Mouse (Mus musculus): ENCODE measurements around the gene Nelfcd. TPM values are rescaled to one million over a fixed set of nuclear protein-coding genes. Genes with fewer than 3 reads are reported as not detected.
A peak's percentile ranks its signal among the peaks of the same experiment; 100 is the strongest.

Gene Nelfcd
- polyA plus RNA-seq, 2 experiments from 2014 or later, result 53.4 to 105 TPM

DNA sequence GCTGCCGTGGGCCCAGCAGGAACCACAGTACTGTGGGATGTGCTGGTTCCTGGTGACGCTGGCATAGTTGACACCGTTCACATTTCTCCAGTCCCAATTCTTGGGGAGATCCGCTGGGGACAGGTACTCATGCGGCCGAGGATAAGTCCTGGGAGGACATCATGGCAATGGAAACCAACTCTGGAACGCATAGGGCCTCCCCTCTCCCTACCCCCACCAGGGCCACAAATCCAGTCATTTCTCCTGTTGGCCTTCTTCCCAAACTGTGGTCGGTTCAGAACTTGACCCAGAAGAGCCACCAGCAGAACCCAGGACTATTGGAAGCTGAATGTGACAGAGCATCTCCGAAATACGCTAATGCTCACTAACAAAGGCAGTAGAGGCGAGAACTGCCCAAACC is 22.6 kb downstream of the Nelfcd start:
- no peak for ATAC-seq

DNA sequence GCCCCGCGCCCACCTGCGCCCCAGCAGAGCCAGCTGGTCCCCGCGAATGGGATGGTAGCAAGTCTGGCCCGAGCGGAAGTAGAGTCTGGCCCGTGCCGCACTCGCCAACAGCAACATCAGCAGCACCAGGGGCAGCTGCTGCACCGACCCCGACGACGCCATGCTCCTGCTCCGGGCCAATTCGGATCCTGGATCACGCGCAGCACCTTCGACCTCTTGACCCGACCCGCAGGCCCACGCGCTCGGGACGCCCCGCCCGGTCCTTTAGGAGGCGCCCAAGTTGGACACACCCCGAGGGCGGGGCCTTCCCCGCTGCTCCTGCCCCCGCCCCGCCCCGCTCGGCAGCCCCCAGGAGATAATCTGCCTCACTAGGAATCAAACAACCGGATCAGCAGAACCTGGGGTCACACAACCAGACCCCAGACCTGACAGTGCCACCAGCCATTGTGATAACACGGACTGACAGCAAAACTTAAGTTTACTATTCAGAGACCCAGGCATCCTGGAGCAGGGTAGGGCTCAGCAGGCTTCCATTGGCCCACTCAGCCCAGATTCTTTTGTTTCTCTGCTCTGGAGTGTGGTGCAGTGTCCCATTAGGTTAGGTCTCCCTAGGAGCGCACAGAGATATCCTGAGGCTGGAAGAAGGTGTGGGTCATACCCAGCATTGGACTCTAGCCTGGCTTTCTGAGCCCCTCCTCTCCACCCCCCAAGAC is 23.3 kb downstream of the Nelfcd start, which contains the start of gene Ctsz:
Ctsz (minus strand) TSS at position 303 of the 713 bp plus-strand sequence.
- peak; percentile 72 for ATAC-seq

DNA sequence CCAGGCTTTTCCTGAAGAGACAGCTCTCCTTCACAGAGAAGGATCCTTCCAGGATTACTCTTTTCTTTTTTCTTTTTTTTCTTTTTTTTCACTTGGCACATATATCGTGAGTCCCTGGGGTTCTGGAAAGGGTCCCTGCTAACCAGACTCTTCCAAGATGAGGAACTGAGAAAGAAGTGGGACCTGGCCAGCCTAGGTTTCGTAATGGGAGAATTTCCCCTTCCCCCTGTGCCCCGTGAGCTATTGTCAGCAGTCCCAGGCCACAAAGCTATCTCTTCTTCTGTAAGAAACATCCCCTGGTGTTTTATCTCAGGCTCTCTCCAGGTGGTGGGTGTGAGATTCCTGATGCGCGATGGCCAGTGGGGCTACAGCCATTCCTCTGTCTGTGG is 23.8 kb downstream of the Nelfcd start:
- ATAC-seq, result no peak

DNA sequence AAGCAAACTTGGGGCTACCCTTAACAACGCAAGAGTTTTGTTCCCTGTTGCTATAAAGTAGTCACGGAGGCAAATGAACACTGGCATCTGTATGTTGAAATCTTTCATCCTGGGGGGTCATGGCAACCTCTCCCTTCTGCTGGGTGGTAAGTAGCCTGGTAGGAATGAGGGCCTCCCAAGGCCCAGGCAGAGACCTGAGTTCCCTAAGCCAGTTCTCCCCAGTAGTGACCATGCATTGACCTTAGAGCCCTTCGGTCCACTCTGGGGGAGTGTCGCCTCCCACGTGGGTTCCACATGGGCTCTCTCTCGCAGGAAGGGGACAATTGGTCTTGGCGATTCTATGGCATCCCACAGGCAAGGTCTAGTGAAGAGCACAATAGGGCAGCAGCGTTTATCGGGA is 24.4 kb downstream of the Nelfcd start:
- ATAC-seq, result no peak

DNA sequence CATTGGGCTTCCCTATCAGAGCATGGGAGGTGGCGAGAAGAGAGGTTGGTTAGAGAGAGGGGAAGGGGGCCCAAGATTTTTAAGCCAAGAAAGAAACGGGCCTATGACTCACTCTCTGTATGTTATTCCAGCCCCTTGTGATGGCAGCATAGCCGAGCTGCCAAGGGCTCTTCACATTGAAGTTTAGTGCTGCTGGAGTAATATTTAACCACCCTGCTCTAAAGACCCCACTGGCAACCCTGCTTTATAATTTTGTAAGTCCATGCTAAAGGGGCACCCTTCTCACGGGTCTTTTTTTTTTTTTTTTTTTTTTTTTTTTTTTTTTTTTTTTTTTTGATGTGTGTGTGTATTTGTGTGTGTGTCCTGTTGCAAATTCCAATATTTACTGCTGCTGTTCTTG is 26.3 kb downstream of the Nelfcd start:
- no peak for ATAC-seq

DNA sequence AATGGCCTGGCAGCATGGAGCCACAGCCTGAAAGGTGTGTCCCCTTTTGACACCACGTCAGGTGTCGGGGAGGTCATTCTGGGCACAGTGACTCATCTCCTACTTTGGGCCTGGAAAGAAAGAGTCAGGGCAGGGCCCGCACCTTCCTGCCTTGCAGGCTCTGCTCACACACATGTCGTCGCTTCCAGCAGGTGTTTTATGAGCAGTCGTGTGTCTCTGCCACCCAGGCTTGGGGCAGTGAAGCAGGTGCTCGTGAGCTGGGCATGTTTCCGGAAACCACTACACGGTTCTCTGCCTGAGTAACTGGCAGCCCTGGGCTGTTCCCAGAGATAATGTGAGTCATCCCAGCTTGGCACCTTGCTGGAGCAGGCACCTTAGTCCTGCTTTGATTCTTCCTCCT is 26.9 kb downstream of the Nelfcd start:
- ATAC-seq, result peak; percentile 50

DNA sequence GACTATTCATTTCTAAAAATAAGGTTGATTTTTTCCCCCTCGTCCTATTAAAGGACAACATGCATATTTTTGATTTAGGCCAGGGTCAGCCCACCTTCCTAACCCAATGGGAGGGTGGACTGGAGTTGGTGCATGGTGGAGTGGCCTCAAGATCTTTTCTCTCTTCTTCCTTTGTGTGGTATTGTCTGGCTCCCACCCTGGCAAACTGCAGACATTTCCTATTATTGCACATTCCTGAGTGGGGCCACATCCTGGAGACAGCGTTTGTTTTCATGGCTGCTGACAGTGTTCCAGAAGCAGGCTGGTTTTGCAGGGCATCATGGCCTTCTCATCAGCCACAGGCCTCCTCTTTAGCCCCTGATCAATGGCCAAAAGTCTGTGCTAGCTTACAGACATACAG is 27.4 kb downstream of the Nelfcd start:
- ATAC-seq, result no peak

DNA sequence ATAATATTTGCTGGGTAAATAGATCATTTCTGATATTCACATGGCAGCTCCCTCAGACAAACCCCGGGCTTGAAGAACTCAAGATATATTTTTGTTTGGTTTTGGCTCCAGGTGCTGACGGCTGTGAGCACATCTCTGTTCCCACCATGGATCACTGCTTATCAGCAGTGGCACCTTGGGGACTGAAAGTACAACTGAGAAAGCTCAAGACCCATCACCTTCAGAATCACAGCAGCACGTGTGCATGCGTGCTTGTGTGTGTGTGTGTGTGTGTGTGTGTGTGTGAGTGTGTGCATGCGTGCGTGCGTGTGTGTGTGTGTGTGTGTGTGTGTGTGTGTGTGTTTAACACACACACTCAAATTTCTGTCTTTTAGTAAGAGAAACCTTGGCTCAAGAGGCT is 28.8 kb downstream of the Nelfcd start:
- ATAC-seq, result no peak

DNA sequence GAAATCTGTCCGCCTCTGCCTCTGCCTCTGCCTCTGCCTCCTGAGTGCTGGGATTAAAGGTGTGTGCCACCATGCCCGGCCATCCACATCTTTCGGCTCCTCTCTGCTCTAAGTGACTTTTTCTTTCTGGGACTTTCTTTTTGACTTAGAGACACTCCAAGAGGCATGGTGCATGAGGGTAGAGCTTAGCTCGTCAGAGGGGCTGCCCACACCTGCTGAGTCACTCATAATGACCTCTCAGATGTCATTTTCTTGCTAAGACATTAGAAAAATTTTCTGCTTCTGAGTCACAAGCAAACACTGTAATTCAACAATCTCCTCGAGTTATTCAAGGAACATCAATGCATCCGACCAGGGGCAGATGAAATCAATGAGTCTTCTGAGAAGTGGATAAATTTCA is 29.4 kb downstream of the Nelfcd start:
- no peak for ATAC-seq

DNA sequence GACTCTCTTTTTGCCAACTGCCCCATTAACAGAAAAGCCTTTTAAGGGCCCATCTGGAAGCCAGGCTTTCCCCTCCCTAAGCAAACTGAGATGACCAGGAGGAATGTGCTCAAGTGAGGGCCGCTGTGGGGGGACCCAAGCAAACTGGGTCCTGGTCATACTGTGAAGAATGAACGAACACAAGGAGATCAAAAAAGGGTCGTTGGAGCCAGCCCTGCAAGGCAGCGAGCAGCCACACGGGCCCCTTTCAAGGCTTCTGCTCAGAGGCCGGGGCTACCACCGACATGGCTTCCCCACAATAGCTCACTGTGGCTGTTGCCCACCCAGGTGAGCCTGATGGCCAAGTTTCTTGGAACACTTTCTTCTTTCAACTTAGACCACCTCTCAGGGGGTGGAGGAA is 30.9 kb downstream of the Nelfcd start:
- ATAC-seq, result no peak

DNA sequence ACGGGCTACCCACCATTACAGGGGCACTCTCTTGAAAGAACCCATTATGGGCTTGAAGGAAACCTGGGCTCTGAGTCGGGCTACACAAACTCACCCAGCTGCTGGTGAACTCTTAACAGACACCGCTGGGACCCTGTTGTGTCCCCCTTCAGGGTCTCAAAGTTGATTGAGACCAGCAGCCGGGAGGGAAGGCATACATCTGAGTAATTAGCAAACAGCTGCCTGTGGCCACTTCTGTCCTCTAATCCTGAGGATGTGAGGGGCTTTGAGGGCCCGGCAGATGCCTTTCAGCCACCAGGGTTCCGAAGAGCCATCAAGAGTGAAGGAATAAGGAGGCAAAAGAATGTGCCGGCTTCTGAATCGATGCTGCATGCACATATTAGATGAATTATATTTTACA is 31.3 kb downstream of the Nelfcd start:
- no peak for ATAC-seq

DNA sequence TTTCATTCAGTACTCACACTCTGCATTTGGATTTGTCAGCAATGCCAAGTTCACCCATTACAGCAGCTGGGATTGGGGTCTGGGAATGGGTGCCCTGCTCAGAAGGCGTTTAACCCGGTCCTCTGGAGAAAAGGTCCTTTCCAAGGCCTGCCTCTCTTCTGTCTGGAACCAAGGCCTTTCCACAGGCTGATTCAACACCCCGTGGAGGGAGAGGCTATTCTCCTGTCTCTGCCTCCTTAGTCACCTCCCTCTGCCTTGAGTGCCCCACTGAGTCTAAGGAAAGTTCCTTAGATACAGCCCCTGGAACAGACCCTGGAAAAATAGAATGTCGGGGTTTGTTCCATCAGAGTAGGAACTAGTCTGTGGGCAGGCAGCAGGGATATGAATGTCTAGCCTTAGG is 32.8 kb downstream of the Nelfcd start:
- ATAC-seq, result no peak

DNA sequence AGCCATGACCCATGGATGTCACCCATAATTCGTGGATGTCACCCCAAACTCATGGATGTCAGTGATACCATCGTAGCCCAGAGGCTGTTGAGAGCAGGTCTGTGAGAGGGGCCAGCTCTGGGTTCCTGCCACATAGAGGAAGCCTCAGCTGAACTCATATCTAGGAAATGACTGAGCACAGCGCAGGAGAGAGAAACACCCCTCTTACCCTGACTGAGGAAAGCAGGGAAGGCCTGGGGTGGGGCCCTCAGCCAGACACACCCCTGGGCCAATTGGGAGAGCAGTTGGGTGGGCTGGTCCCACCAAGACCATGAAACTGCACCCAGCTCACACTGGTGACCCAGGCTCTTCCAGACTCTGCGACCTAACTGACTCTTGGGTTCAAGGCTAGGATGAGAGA is 34.7 kb downstream of the Nelfcd start, which contains the start of gene Tubb1:
Tubb1 (plus strand) TSS at position 343 of the 400 bp plus-strand sequence.
- no peak for ATAC-seq

DNA sequence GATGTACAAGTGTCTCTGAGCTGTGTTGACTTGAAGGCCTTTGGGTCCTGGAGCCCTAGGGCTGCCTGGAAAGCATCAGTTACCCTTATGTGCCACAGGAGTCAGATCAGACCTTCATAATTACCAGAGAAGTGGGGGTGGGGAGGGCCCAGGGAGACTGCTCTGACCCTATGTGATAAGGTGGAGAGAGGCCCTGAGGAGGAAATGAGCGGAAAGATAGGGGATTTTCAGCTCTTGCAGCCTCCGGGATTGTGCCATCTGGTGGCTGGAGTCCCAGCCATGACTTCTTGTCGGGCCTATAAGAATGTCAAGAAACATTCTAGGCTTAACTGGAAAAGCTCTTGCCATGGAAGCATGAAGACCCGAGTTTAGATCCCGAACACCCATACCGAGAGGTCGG is 38.1 kb downstream of the Nelfcd start:
- no peak for ATAC-seq

DNA sequence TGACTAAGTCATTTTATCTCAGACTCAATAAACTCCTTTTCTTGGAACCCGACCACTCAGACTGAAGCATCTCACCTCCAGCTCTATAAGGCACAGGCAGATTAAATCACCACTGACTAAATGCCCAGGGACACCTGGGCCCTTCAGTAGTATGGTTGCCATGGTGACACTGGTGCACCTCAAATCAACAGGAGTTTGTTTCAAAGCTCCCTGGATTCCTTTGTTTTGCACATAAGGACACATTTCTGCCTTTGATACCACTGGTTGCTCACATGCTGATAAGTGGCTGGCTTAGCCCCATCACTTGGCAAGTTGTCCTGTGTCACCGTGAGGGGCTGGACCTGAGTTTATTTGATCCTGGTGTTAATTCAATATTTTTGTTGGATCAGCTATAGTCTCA is 43.8 kb downstream of the Nelfcd start:
- no peak for ATAC-seq

DNA sequence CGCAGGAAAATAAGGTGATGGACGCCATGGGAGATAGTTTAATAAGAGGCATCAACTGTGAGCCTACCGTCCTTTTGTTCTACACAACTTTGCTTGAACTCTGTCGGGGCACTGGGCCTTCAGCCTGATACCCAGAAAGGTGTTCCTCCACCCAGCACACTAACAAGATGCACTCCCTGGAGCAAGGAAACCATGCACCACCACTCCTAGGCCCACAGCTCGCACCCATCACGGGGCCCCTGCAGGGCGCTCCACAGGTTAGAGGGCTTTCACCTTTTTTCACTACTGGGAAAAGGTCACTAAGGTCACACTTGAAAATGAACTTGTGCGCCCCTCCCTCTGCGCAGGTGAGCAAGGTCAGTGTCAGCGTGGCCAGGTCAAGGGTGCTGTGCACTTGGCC is 47.8 kb downstream of the Nelfcd start:
- ATAC-seq, result peak; percentile 35

DNA sequence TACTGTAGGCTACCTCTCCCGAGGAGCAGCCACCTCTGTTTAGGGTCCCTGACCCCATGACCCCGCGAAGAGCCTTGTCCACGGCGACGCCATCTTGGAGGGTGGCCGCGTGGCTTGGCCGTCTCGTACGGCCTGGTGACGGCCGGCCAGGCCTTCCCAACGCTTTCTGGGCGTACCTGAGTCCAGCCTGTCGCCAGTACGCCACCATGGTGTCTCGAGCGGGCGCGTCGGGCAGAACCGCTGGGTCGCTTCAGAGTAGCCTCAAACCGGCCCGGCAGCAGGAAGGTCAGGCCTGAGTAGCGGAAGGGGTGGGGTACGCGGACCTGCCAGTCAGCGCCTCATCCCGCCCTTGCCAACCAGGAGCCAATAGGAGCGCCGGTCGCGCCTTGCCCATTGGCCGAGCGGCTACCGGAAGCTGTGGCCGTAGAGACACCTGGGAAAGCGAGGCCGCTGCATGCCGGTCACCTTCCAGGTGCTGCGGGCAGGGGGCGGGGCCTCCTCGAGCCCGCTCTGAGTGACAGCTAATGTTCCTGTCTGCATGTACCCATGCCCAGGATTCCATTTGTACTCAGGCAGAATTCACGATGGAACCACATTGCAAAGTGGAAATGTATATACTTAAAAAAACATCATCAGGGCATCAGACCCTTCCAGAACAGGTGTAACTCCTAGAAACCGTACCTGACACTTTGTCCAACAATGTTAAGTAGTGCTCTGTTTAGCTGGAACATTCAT is 48.4 kb downstream of the Nelfcd start, which contains the start of gene Atp5e:
Atp5e (minus strand) TSS at position 317 of the 735 bp plus-strand sequence.
- peak; percentile 91 for ATAC-seq

DNA sequence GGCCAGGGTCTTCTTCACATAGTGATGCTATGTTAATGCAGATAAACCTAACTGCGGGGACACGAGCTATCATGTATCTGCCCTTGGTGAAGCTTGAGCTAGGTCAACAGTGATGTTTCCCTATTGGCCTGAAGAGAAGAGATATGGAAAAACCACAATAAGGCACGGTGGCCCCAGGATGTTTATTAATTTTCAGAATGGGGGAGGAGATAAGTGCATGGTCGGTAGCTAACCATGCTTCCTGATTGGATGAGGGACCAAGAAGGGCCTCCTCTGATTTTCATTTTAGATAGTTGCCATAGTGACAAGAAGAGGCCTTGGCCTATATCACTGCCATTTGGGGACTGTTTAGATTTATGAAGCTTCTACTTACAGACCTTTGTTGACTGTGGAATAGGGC is 54.7 kb downstream of the Nelfcd start:
- ATAC-seq, result no peak

DNA sequence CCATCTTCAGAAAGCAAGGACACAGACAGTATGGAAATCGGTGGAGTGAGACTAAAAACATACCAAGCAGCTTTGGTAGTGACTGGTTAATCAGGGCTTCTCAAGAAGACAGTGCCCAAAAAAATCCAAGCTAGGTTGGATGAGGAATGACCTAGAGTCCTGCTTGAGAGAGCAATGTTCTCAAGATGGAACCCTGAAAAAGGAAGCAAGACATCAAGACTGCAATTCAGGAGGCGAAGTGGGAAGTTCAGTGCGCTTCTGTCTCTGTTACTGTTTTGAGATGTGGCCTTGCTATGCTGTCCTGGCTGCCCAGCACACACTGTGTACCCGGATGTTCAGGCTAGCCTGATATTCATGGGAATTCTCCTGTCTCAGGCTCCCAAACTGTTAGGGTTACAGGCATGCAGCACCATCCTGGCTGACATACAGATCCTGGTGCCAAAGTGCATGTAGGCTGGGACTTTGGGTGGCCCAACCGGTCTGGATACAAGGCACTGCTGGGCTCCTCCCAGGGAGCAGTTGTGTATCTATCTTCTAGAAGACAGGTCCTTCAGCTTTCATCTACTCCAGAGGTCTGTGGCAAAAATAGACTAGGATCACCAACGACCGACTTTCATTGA is 55.3 kb downstream of the Nelfcd start:
- ATAC-seq, result no peak

DNA sequence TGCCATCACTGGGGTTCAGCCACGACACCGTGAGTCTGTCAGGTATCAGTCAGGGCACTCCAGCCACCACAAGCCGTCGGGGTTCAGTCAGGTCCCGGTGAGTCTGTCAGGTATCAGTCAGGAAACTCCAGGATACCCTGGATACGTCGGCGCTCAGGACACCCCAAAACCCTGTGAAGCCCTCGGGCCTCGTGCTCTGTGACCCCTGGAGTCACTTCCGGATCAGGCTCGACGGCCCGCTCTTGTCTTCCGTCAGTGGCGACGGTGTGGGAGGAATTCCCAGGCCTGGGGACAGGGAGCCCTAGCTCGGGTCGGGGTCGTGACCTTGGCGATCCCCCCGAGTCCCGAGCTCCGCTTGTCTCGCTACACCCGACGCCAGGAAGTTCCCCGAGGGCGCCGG is 56.8 kb downstream of the Nelfcd start:
- ATAC-seq, result peak; percentile 20

DNA sequence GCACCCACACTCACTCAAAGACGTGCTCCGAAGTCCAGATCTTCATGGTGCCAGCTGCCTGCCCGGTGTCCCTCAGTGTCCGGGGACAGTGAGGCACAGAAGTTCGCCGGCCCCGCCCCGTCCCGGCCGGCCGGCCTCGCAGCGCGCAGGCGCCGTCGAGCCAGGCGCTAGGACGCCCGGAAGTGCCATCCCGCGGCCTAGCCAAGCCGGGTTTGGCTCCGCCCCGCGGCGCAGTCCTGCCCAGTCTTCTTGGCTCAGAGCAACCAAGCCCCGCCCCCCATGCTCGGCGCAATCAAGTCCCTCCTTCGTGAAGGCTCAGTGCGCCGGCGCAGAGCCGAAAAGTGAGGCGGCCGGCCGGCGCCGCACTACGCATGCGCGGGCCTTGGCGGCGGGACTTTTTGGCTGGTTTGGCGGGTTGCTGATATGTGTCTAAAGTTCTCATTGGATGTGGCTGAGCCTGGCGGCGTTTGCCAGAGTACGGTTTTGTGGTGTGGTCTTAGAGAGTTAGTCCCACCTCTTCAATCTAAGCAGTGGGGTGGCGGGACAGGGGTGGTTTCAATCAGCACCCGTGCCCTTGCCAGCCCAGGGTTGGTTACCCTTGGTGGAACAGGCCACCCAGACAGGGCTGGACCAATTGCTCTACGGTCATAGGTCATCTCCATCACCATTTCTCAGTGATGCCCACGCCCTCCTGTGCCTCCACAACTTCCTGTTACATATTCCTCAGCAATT is 57.4 kb downstream of the Nelfcd start, which contains the start of gene Prelid3b:
Prelid3b (minus strand) TSS at position 264 of the 732 bp plus-strand sequence.
- peak; percentile 93 for ATAC-seq

DNA sequence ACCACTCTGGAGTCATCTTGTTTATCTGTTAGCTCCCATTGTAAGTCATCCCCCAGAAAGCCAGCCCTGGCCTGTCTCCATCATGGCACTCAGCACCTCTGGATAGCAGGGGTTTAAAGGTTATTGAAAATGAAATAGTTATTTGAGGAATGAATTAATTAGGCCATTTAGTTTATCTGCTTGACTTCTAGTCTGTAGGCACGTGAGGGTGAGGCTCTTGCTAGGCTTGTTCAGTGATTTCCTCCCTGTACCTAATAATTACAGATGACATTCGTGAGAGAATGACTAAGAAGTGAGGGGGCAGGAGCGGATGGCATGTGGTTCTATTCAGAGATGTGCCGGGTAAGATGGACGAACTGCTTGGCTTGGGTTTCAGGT is 57.9 kb downstream of the Nelfcd start:
- ATAC-seq, result no peak
